Mouse (Mus musculus) E14TG2a.4 (cell line): ENCODE results near the gene Scel.

ENCODE experiments used
- CTCF ChIP-seq: conservative IDR thresholded peaks from 2 replicates; pipeline ENCODE4 v1.5.1; 2014; ENCODE audit warnings: low read length
- NANOG ChIP-seq: IDR thresholded peaks from 2 replicates; pipeline ENCODE4 v1.6.1; 2014; ENCODE audit warnings: borderline replicate concordance, low read length, mixed read lengths

DNA sequence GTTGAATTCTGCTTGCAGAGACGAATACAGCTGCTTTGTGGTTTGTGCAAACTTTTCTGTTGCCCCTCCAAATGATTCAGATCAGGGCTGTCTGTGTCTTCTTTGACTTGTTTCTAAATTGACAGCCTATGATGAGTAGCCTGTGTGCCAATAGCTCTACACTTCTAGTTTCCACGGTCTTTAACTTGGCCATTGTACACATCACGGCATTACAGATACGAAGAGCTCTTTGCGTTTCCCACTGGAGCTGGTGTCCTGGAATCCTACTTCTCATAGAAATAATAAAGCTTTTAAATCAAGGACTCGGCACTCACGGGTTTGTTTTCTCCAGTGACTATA is 300 bp downstream of the Scel start:
- no peak for TF ChIP-seq CTCF
- no peak for TF ChIP-seq NANOG
